Mouse (Mus musculus): Measurements from ENCODE around the gene Atp11b. TPM values are rescaled to one million over a fixed set of nuclear protein-coding genes. Genes with fewer than 3 reads are reported as not detected.
A peak's percentile ranks its signal among the peaks of the same experiment; 100 is the strongest.

Gene Atp11b
- polyA plus RNA-seq, 1 experiment from 2014 or later, result 18.0 TPM

DNA sequence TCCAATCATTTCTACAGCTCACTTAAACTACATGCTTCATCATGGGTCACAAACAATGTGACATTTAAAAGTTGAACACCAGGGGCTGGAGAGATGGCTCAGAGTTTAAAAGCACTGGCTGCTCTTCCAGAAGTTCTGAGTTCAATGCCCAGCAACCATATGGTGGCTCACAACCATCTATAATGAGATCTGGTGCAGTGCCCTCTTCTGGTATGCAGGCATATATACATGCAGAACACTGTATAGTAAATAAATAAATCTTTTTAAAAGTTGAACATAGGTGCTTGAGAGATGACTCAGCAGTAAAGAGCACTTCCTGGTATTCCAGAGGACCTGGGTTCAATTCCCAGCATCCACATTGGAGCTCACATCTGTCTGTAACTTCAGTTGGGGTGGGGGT, 129.4 kb downstream of the Atp11b start:
- no peak for DNase-seq (ENCODE audit: low spot score)
- no peaks in the 10 kb centered on the region for H3K27me3 ChIP-seq (replicated peaks; ENCODE audit: insufficient read depth, low read length)
- peak; percentile 39 for TF ChIP-seq CTCF (IDR thresholded peaks at IDR 0.05)
- no peak for TF ChIP-seq EP300 (IDR thresholded peaks at IDR 0.05)
- no peaks in the 10 kb centered on the region for H3K36me3 ChIP-seq (ENCODE audit: insufficient read depth, low read length)
- H3K4me3 ChIP-seq (ENCODE audit: low read depth, low read length), result no peak overlapping the region
- no peak overlapping the region for H3K9ac ChIP-seq (replicated peaks; ENCODE audit: low read depth)
- ATAC-seq, result no peak
- no peaks in the 10 kb centered on the region for H3K4me1 ChIP-seq (ENCODE audit: insufficient read depth, low read depth, low read length)
- H3K9me3 ChIP-seq (ENCODE audit: low read length), result no peaks in the 10 kb centered on the region
- H3K4me2 ChIP-seq (replicated peaks; ENCODE audit: low read depth, low read length), result no peak overlapping the region
- H3K27ac ChIP-seq (ENCODE audit: low read length), result no peak overlapping the region

DNA sequence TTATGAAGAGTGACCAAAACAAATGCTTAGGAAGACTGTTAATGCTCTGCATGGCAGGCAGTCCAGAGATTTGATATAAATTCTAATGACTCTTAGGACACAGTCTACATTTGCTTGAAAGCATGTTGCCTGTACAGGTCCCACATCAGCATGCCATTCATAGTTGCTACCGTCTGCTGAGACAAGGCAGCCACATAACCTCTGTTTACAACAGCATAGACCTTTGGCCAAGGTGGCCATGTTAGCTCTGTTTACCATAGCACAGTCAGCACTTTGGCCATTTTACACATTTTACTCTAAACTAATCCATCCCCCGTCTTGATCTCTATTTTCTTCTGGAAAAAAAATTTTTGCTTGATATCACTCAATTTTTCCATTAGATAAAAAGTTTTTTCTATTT, 135.6 kb downstream of the Atp11b start:
- Histone ChIP-seq H3K27ac (ENCODE audit: low read length) (no peak overlapping the region), H3K9ac (replicated peaks; ENCODE audit: low read depth) (no peak overlapping the region), H3K4me2 (replicated peaks; ENCODE audit: low read depth, low read length) (no peak overlapping the region), H3K27me3 (replicated peaks; ENCODE audit: insufficient read depth, low read length) (no peaks in the 10 kb centered on the region), H3K4me3 (ENCODE audit: low read depth, low read length) (no peak overlapping the region), H3K9me3 (ENCODE audit: low read length) (no peaks in the 10 kb centered on the region), H3K36me3 (ENCODE audit: insufficient read depth, low read length) (no peaks in the 10 kb centered on the region), H3K4me1 (ENCODE audit: insufficient read depth, low read depth, low read length) (no peaks in the 10 kb centered on the region)
- no peak for ATAC-seq
- no peak for DNase-seq (ENCODE audit: low spot score)
- whole genome bisulfite sequencing, result 88% methylated on average over 2 of the region's 2 CpGs
- TF ChIP-seq CTCF (IDR thresholded peaks at IDR 0.05), result no peak
- TF ChIP-seq EP300 (IDR thresholded peaks at IDR 0.05), result no peak

DNA sequence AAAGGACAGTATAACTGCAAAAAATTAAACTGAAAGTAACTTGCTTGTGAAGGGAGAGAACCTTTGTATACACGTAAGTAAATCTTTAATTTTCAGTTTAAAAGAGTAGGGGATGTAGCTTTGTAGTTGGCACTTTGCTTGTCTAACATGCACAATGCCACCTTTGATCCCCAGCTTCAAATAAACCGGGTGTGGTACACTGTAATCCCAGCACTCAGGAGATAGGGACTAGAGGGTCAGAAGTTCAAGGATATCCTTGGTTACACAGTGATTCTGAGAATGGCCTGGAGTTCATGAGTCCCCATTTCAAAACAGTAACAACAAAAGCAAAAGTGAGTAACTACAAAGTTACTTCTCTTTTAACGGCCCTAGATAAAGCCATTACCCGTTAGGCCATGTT, 137.2 kb downstream of the Atp11b start:
- Histone ChIP-seq H3K9ac (replicated peaks; ENCODE audit: low read depth) (no peak overlapping the region), H3K27ac (ENCODE audit: low read length) (no peak overlapping the region), H3K27me3 (replicated peaks; ENCODE audit: insufficient read depth, low read length) (no peaks in the 10 kb centered on the region), H3K36me3 (ENCODE audit: insufficient read depth, low read length) (no peaks in the 10 kb centered on the region), H3K4me3 (ENCODE audit: low read depth, low read length) (no peak overlapping the region), H3K4me2 (replicated peaks; ENCODE audit: low read depth, low read length) (no peak overlapping the region), H3K9me3 (ENCODE audit: low read length) (no peaks in the 10 kb centered on the region), H3K4me1 (ENCODE audit: insufficient read depth, low read depth, low read length) (no peaks in the 10 kb centered on the region)
- TF ChIP-seq EP300 (IDR thresholded peaks at IDR 0.05) (no peak), CTCF (IDR thresholded peaks at IDR 0.05) (no peak)
- WGBS, result 78% methylated on average over 4 of the region's 4 CpGs
- no peak for DNase-seq (ENCODE audit: low spot score)
- ATAC-seq, result no peak

DNA sequence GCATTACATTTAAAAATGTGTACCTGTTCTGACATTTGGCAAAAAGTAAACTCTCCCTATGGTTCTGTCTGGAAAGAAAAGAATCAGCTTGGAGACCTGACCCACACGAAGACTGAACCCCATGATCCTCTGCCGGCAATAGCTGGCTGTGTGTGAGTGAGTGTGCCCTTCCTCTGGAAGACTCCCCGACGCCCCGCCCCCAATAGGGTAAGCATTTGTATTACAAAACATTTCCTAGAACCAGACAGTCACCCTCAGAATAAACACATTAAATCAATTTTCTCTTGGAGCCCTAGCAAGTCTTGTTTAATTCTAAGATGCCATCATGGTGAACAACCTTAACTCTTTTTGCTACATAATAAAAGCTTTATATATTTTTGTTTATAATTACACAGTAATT, 139.2 kb downstream of the Atp11b start:
- Histone ChIP-seq H3K4me2 (replicated peaks; ENCODE audit: low read depth, low read length) (no peak overlapping the region), H3K4me3 (ENCODE audit: low read depth, low read length) (no peak overlapping the region), H3K36me3 (ENCODE audit: insufficient read depth, low read length) (no peaks in the 10 kb centered on the region), H3K27me3 (replicated peaks; ENCODE audit: insufficient read depth, low read length) (no peaks in the 10 kb centered on the region), H3K4me1 (ENCODE audit: insufficient read depth, low read depth, low read length) (no peaks in the 10 kb centered on the region), H3K9ac (replicated peaks; ENCODE audit: low read depth) (no peak overlapping the region), H3K27ac (ENCODE audit: low read length) (no peak overlapping the region), H3K9me3 (ENCODE audit: low read length) (no peaks in the 10 kb centered on the region)
- DNase-seq (ENCODE audit: low spot score) (no peak), ATAC-seq (no peak)
- TF ChIP-seq EP300 (IDR thresholded peaks at IDR 0.05) (no peak), CTCF (IDR thresholded peaks at IDR 0.05) (no peak)
- whole genome bisulfite sequencing, result 84% methylated on average over 5 of the region's 5 CpGs

DNA sequence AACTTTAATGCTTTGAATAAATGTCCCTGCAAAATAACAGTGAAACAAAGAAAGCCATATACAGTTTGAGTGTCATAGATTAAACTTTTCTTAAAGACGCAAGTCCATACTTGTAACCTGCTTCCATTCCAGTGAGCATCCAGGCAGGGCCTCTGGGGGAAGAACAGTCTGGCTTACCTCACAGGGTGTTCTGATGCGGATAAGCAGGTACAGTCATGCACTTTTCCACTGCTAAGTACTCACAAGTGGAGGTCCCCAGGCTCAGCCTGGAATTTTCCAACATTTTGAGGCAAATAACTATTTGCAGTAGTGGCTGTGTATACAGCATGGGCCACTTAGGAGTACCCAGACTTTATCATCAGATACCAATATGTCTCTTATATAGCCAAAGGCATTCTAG, 144.0 kb downstream of the Atp11b start:
- H3K4me3 ChIP-seq (ENCODE audit: low read depth, low read length), result no peak overlapping the region
- no peak overlapping the region for H3K4me2 ChIP-seq (replicated peaks; ENCODE audit: low read depth, low read length)
- TF ChIP-seq CTCF (IDR thresholded peaks at IDR 0.05) (no peak), EP300 (IDR thresholded peaks at IDR 0.05) (no peak)
- 81% methylated on average over 2 of the region's 2 CpGs for WGBS
- peak; percentile 62 for ATAC-seq
- no peak overlapping the region for H3K27ac ChIP-seq (ENCODE audit: low read length)
- DNase-seq (ENCODE audit: low spot score), result no peak
- no peaks in the 10 kb centered on the region for H3K9me3 ChIP-seq (ENCODE audit: low read length)
- H3K27me3 ChIP-seq (replicated peaks; ENCODE audit: insufficient read depth, low read length), result no peaks in the 10 kb centered on the region
- H3K36me3 ChIP-seq (ENCODE audit: insufficient read depth, low read length), result no peaks in the 10 kb centered on the region; the same call in 1 of the 2 replicates
- no peaks in the 10 kb centered on the region for H3K4me1 ChIP-seq (ENCODE audit: insufficient read depth, low read depth, low read length)
- H3K9ac ChIP-seq (replicated peaks; ENCODE audit: low read depth), result no peak overlapping the region

GRCm38 (mm10) chr3:35899109-35899508, 145.2 kb downstream of the Atp11b start:
- 93% methylated on average over 3 of the region's 3 CpGs for WGBS

GRCm38 (mm10) chr3:35900555-35901204, 146.8 kb downstream of the Atp11b start:
- Histone ChIP-seq H3K27me3 (replicated peaks; ENCODE audit: insufficient read depth, low read length) (no peaks in the 10 kb centered on the region), H3K9me3 (ENCODE audit: low read length) (no peaks in the 10 kb centered on the region), H3K9ac (replicated peaks; ENCODE audit: low read depth) (no peak overlapping the region), H3K4me2 (replicated peaks; ENCODE audit: low read depth, low read length) (no peak overlapping the region), H3K4me3 (ENCODE audit: low read depth, low read length) (no peak overlapping the region), H3K27ac (ENCODE audit: low read length) (no peak overlapping the region), H3K4me1 (ENCODE audit: insufficient read depth, low read depth, low read length) (no peaks in the 10 kb centered on the region), H3K36me3 (ENCODE audit: insufficient read depth, low read length) (peaks cover 6% of the 10 kb centered on the region; the same call in 1 of the 2 replicates)
- DNase-seq (ENCODE audit: low spot score), result no peak
- ATAC-seq, result no peak
- WGBS, result 95% methylated on average over 5 of the region's 5 CpGs
- no peak for TF ChIP-seq CTCF (IDR thresholded peaks at IDR 0.05)
- TF ChIP-seq EP300 (IDR thresholded peaks at IDR 0.05), result no peak

More at GRCm38 (mm10) chr3:35899109-35899508, 145.2 kb downstream of the Atp11b start:
- ATAC-seq (no peak), DNase-seq (ENCODE audit: low spot score) (no peak)
- Histone ChIP-seq H3K4me1 (ENCODE audit: insufficient read depth, low read depth, low read length) (no peaks in the 10 kb centered on the region), H3K4me3 (ENCODE audit: low read depth, low read length) (no peak overlapping the region), H3K27ac (ENCODE audit: low read length) (no peak overlapping the region), H3K9ac (replicated peaks; ENCODE audit: low read depth) (no peak overlapping the region), H3K36me3 (ENCODE audit: insufficient read depth, low read length) (peaks cover 2% of the 10 kb centered on the region; the same call in 1 of the 2 replicates), H3K27me3 (replicated peaks; ENCODE audit: insufficient read depth, low read length) (no peaks in the 10 kb centered on the region), H3K4me2 (replicated peaks; ENCODE audit: low read depth, low read length) (no peak overlapping the region), H3K9me3 (ENCODE audit: low read length) (no peaks in the 10 kb centered on the region)
- TF ChIP-seq EP300 (IDR thresholded peaks at IDR 0.05), result no peak

Other genes starting within 250 kb of the Atp11b start
- gene Dcun1d1, start 183.3 kb downstream of the Atp11b start, polyA plus RNA-seq (2015; fragmentation: Nextera tagmentation; extraction: Ambion mirVana), result 78.1 and 84.8 TPM in 2 replicates
- 20.8 and 27.6 TPM in 2 replicates for gene Mccc1, start 246.6 kb downstream of the Atp11b start, polyA plus RNA-seq (2015; fragmentation: Nextera tagmentation; extraction: Ambion mirVana)

Measured in lung, postnatal 0 days (tissue).